Mouse (Mus musculus) Patski (cell line): ENCODE data around the gene Adamtsl3. TPM values are rescaled to one million over a fixed set of nuclear protein-coding genes. Genes with fewer than 3 reads are reported as not detected.

ENCODE experiments used
- ATAC-seq: fragments of 100-300 bp; one replicate; pipeline ENCODE4 v1.8.0; 2021
- CTCF ChIA-PET: fragments of 350-600 bp; sonication (Branson Sonifier 250); formaldehyde crosslinking; loops from one replicate; lab custom pipeline; 2022; ENCODE audit warnings: inconsistent platforms; lab: Charles Lee
- POLR2A ChIA-PET: fragments of 350-600 bp; sonication (Branson Sonifier 250); formaldehyde crosslinking; loops from one replicate; lab custom pipeline; 2022; ENCODE audit warnings: antibody characterized with exemption, inconsistent platforms; lab: Charles Lee
- DNase-seq: peaks from one replicate; pipeline ENCODE4 v3.0.0-alpha.2; 2011; ENCODE audit warnings: low read depth, low spot score
- H3K27me3 ChIP-seq: fragments of 371-371 bp; one replicate; pipeline ENCODE4 v1.5.1; 2021
- CTCF ChIP-seq: fragments of 100-300 bp; IDR thresholded peaks from one replicate; pipeline ENCODE4 v1.5.1; 2021
- in situ Hi-C: fragments of 300-500 bp; cut with MboI; formaldehyde crosslinking; loops from 3 replicates; pipeline ENCODE4 v1.11.1; 2018; ENCODE audit warnings: low pct_unique_long_range_greater_than_20kb, mixed read lengths
- polyA plus RNA-seq: library from polyadenylated mRNA; unstranded; gene quantifications from one replicate; pipeline ENCODE4 v1.2.3, GENCODE M21; 2021

Adamtsl3 gene
- polyA plus RNA-seq, 1 experiment from 2014 or later = 4.4 TPM

GRCm38 (mm10) chr7:82476441-82477221 is 141.1 kb downstream of the Adamtsl3 start:
- ATAC-seq (peak; percentile 44), DNase-seq (peak; percentile 24)
- H3K27me3 ChIP-seq = no peaks in the 10 kb centered on the region
- CTCF ChIA-PET = interaction anchor here (0.9 to 2.0 kb wide), 3 partner anchors 11 to 145 kb away, joined by 3 to 8 read pairs (median 7); no protein-coding TSS in a partner anchor
- TF ChIP-seq CTCF = no peak
- POLR2A ChIA-PET = interaction anchor here (0.6 kb wide), 1 partner anchor 29 kb away, joined by 3 read pairs; no protein-coding TSS in a partner anchor
- in situ Hi-C loops = no loop called here

DNA sequence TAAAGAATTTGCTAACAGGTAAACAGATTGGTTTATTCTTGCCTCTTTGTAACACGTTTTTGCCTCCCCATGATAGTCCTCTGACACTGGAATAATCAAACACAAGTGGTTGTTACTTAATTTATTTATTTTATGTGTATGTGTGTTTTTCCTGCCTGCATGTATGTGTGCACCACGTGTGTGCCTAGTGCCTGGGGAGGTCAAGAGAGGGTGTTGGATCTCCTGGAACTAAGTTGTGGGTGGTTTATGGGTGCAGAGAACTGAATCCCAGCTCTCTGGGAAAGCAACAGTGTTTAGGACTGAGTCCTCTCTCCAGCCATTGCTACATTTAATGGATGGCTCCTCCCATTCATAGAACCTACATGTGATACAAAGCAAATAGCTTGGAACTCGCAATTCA is 143.0 kb downstream of the Adamtsl3 start:
- DNase-seq (no peak), ATAC-seq (no peak)
- ChIA-PET POLR2A (no interaction called here), CTCF (interaction anchor here (0.6 to 1.0 kb wide), 2 partner anchors 14 to 43 kb away, joined by 3 to 6 read pairs; no protein-coding TSS in a partner anchor)
- no peaks in the 10 kb centered on the region for H3K27me3 ChIP-seq
- no peak for TF ChIP-seq CTCF
- in situ Hi-C loops = no loop called here

DNA sequence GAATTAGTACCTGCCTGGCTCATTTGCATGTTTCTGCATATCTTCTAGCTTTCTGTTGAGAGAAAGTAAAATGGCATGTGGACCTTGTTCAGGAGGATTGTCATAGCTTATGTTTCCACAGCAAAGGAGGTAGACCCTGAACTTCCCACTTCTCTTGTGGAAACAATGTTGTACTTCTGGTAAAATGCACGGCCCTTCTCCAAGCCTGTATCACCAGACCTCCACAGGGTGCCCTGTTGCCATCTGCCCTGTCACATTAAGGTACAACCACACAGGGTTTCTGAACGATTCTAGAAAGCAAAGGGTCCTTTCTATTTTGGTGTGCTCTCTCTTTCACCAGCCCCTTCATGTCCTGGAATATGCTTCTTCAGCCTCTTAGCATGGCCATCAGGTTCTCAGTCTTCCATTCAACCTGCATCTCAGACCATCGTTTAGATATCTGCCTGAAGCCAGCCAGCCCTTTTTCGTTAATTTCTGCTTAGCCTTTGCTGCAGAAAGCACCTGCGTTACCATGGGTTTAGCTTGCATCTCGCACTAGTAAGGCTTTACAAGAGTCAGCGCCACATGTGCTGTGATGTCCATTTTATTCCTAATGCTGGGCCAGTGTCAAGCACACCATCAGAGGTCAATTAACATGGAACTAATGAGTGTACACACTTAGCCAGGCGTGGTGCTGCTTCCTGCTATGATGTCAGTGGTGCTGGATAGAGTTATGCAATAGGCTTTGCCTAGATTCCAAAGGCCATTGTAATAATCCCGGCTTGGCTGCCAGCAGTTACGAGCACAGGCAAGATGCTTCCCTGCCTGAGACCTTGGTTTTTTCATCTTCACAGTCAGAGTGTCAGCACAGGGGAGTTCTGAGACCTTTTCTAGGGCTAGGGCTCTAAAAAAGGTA is 143.6 kb downstream of the Adamtsl3 start:
- POLR2A ChIA-PET = no interaction called here
- H3K27me3 ChIP-seq = no peaks in the 10 kb centered on the region
- peak; percentile 82 for ATAC-seq
- no peak for TF ChIP-seq CTCF
- DNase-seq = peak; percentile 69
- in situ Hi-C loops = no loop called here
- CTCF ChIA-PET = interaction anchor here (0.6 to 1.0 kb wide), 2 partner anchors 15 to 44 kb away, joined by 3 to 6 read pairs; no protein-coding TSS in a partner anchor

GRCm38 (mm10) chr7:82483426-82483825 is 147.9 kb downstream of the Adamtsl3 start:
- no peak for ATAC-seq
- DNase-seq = no peak
- TF ChIP-seq CTCF = no peak
- H3K27me3 ChIP-seq = no peaks in the 10 kb centered on the region
- CTCF ChIA-PET = no interaction called here
- in situ Hi-C loops = no loop called here
- POLR2A ChIA-PET = no interaction called here

GRCm38 (mm10) chr7:82484834-82485233 is 149.3 kb downstream of the Adamtsl3 start:
- ATAC-seq (no peak), DNase-seq (no peak)
- CTCF ChIA-PET = no interaction called here
- no peak for TF ChIP-seq CTCF
- POLR2A ChIA-PET = no interaction called here
- no peaks in the 10 kb centered on the region for H3K27me3 ChIP-seq
- in situ Hi-C loops = no loop called here

- no peak for TF ChIP-seq CTCF
- in situ Hi-C loops = no loop called here
- H3K27me3 ChIP-seq = no peaks in the 10 kb centered on the region
- ChIA-PET CTCF (no interaction called here), POLR2A (no interaction called here)
- ATAC-seq (no peak), DNase-seq (no peak)
These were observed 150.0 kb downstream of the Adamtsl3 start for GRCm38 (mm10) chr7:82485344-82485954.

GRCm38 (mm10) chr7:82491018-82491417 is 155.5 kb downstream of the Adamtsl3 start:
- TF ChIP-seq CTCF = no peak
- in situ Hi-C loops = no loop called here
- H3K27me3 ChIP-seq = no peaks in the 10 kb centered on the region
- POLR2A ChIA-PET = no interaction called here
- no peak for DNase-seq
- CTCF ChIA-PET = interaction anchor here (2.4 kb wide), 1 partner anchor 13 kb away, joined by 9 read pairs; no protein-coding TSS in a partner anchor
- no peak for ATAC-seq

DNA sequence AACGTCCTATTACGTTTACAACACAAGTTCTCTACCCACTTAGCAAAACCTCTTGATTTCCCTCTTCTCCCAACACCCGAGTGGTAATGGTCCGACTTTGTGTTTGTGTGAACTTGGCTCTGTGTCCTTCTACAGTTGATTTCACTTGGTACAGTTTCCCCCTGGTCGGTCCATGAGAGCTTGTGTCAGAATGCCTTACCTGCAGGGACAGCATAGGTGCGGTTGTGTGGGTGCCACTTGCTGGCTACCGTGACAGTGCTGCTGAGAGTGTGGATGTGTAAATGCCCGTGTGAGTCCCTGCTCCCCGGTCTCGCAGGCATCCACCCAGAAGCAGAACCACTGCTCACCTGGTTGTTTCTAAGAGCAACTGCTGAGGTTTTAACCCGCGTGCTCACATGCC is 157.4 kb downstream of the Adamtsl3 start:
- CTCF ChIA-PET = interaction anchor here (1.8 kb wide), 1 partner anchor 10 kb away, joined by 5 read pairs; no protein-coding TSS in a partner anchor
- ATAC-seq = no peak
- TF ChIP-seq CTCF = no peak
- in situ Hi-C loops = no loop called here
- DNase-seq = no peak
- POLR2A ChIA-PET = no interaction called here
- no peaks in the 10 kb centered on the region for H3K27me3 ChIP-seq

DNA sequence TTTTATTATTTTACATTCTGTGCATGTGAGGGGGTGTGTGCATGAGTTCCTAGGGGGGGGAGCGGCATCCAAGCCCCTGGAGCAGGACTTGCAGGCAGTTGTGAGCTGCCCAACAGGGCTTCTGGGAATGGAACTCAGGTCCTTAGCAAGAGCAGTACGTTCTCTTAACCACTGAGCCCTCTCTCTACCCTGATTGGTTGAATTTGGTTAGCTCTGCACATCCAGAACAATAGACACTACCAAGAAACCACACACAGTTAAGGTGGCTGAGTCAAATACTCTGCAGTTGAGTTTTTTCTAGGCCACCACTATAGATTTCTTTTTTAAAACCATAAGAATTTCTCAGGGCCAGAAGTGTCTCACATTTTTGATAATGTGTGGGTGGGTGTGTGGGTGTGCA is 158.7 kb downstream of the Adamtsl3 start:
- no peak for TF ChIP-seq CTCF
- no peak for ATAC-seq
- CTCF ChIA-PET = interaction anchor here (1.8 kb wide), 1 partner anchor 8 kb away, joined by 5 read pairs; no protein-coding TSS in a partner anchor
- no peaks in the 10 kb centered on the region for H3K27me3 ChIP-seq
- POLR2A ChIA-PET = no interaction called here
- in situ Hi-C loops = no loop called here
- no peak for DNase-seq

DNA sequence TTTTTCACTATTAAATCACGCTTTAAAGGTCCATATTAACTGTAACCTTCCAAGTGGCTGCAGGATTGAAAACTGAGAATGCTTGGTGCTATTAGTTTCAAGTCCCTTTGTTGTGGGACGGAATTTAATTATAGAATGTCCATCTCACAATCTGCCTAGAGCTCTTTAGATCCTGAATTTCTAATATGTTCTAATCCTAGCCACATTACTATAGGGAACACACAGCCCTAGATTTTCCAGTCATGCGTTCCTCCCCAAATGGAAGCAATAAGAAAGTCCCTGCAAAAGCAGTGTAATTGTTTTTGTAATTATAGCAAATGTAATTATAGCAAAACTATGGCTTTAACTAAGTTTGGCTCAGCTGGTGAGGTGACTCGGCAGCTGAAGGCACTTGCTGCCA is 161.6 kb downstream of the Adamtsl3 start:
- no peak for TF ChIP-seq CTCF
- no peak for DNase-seq
- ChIA-PET CTCF (interaction anchor here (1.0 kb wide), 1 partner anchor 154 kb away, joined by 3 read pairs; no protein-coding TSS in a partner anchor), POLR2A (no interaction called here)
- H3K27me3 ChIP-seq = no peaks in the 10 kb centered on the region
- no peak for ATAC-seq
- in situ Hi-C loops = no loop called here
